Mouse (Mus musculus) embryonic facial prominence, embryonic 12.5 days (tissue): ENCODE measurements at regions not wholly inside any gene's neighbourhood (a gene's known extent, or its start where the extent isn't known, plus 50 kb on each side); places are given as distances from the start of the nearest gene placed in this dataset.

Experiments
- ATAC-seq: fragments of 200-750 bp; cut with Nextera tagmentation; 2 replicates; pipeline ENCODE4 v1.8.0; 2017; ENCODE audit not compliant: insufficient number of reproducible peaks, insufficient read depth, low FRiP score, low TSS enrichment
- H3K27ac ChIP-seq: fragments of 300-500 bp; sonication (generic); 2 replicates; pipeline ENCODE4 v1.5.1; 2016; ENCODE audit warnings: mild to moderate bottlenecking
- H3K27me3 ChIP-seq: fragments of 300-500 bp; sonication (generic); 2 replicates; pipeline ENCODE4 v1.6.1; 2016; ENCODE audit warnings: mild to moderate bottlenecking, moderate library complexity
- H3K36me3 ChIP-seq: fragments of 300-500 bp; sonication (generic); 2 replicates; pipeline ENCODE4 v1.6.1; 2016; ENCODE audit warnings: mild to moderate bottlenecking
- H3K4me1 ChIP-seq: fragments of 300-500 bp; sonication (generic); 2 replicates; pipeline ENCODE4 v1.6.1; 2016
- H3K4me2 ChIP-seq: fragments of 300-500 bp; sonication (generic); replicated peaks from 2 replicates; pipeline ENCODE4 v1.6.1; 2016; ENCODE audit warnings: mild to moderate bottlenecking, moderate library complexity
- H3K4me3 ChIP-seq: fragments of 300-500 bp; sonication (generic); 2 replicates; pipeline ENCODE4 v1.5.1; 2016; ENCODE audit warnings: mild to moderate bottlenecking
- H3K9ac ChIP-seq: fragments of 300-500 bp; sonication (generic); 2 replicates; pipeline ENCODE4 v1.6.1; 2016; ENCODE audit warnings: mild to moderate bottlenecking, moderate library complexity
- H3K9me3 ChIP-seq: fragments of 300-500 bp; sonication (generic); 2 replicates; pipeline ENCODE4 v1.6.1; 2016; ENCODE audit warnings: mild to moderate bottlenecking, moderate library complexity
- WGBS: fragments of 180-500 bp; shearing (Covaris S2); methylation state at CpG from one replicate; pipeline ENCODE4 v1.1.7; 2016; 5-methylcytosine and 5-hydroxymethylcytosine counted together

DNA sequence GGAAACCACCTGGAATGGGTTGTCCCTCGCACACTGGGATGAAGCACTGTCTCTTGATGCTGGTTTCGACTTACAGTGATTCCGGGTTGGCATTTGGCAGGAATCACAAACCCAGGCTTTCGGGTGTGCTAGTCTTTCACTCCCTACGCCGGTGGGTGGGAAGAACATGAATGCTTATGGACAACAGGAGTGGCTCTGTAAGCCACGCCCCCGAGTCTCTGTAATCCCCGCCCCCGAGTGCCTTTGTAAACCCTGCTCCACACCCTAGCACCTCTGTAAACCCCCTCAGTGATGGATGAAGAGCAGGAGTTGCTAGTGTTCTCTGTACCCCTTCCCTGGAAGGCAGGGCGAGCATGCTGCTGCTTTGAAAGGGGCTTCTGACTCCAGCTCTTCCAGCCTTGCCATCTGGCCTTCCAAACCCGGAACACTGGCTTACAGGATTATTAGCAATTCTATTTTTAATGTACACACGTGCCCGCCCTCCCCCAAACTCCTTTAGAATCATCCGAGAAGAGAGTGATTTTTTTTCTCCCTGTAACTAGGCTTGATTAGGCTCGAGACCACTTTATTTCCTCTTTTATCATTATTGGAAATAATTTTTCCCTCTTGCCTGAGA lies 272.6 kb downstream of the Vrk1 start:
- no peaks in the 10 kb centered on the region for H3K27me3 ChIP-seq
- H3K4me3 ChIP-seq: no peak overlapping the region
- no peak overlapping the region for H3K27ac ChIP-seq
- no peak for ATAC-seq
- WGBS: 64% methylated on average over 16 of the region's 16 CpGs
- no peaks in the 10 kb centered on the region for H3K9me3 ChIP-seq
- H3K9ac ChIP-seq: no peak overlapping the region
- H3K4me2 ChIP-seq: no peak overlapping the region
- H3K36me3 ChIP-seq: no peaks in the 10 kb centered on the region
- no peaks in the 10 kb centered on the region for H3K4me1 ChIP-seq

DNA sequence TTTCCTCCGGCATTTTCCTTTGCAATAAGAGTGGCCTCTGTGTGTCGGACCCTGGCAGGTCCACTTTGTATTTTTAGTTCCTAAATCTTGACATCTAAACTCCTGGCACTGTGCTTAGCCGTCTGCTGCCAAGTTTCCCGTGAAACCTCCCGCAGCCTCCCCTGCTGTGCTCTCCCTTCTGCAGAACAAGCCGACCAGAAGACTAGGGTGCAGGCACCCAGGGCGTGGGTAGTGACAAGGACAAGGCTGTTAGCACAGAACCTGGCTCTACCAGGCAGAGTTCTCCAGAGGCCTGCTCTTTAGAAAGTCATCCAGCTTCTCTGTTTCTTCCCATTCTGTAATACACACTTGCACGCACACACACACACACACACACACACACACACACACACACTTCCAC lies 274.8 kb downstream of the Vrk1 start:
- Histone ChIP-seq H3K27ac (no peak overlapping the region), H3K9ac (no peak overlapping the region), H3K27me3 (no peaks in the 10 kb centered on the region), H3K9me3 (no peaks in the 10 kb centered on the region), H3K4me1 (no peaks in the 10 kb centered on the region), H3K4me3 (no peak overlapping the region), H3K36me3 (no peaks in the 10 kb centered on the region), H3K4me2 (no peak overlapping the region)
- ATAC-seq: no peak
- WGBS: 85% methylated on average over 8 of the region's 8 CpGs

GRCm38 (mm10) chr12:106288791-106289515 lies 278.9 kb downstream of the Vrk1 start:
- no peaks in the 10 kb centered on the region; the same call in 1 of the 2 replicates for H3K27me3 ChIP-seq
- no peak overlapping the region for H3K27ac ChIP-seq
- no peaks in the 10 kb centered on the region for H3K36me3 ChIP-seq
- no peak overlapping the region for H3K9ac ChIP-seq
- no peak overlapping the region for H3K4me2 ChIP-seq
- no peaks in the 10 kb centered on the region for H3K4me1 ChIP-seq
- ATAC-seq: no peak
- 74% methylated on average over 23 of the region's 23 CpGs for WGBS
- H3K4me3 ChIP-seq: no peak overlapping the region
- no peaks in the 10 kb centered on the region for H3K9me3 ChIP-seq

- Histone ChIP-seq H3K27me3 (no peaks in the 10 kb centered on the region; the same call in 1 of the 2 replicates), H3K9ac (no peak overlapping the region), H3K27ac (no peak overlapping the region), H3K4me1 (peaks cover 3% of the 10 kb centered on the region; the same call in 1 of the 2 replicates), H3K4me2 (no peak overlapping the region), H3K4me3 (no peak overlapping the region), H3K9me3 (no peaks in the 10 kb centered on the region), H3K36me3 (no peaks in the 10 kb centered on the region)
- no peak for ATAC-seq
- 59% methylated on average over 15 of the region's 15 CpGs for WGBS
Measured at GRCm38 (mm10) chr12:106291476-106292046, 281.5 kb downstream of the Vrk1 start.

DNA sequence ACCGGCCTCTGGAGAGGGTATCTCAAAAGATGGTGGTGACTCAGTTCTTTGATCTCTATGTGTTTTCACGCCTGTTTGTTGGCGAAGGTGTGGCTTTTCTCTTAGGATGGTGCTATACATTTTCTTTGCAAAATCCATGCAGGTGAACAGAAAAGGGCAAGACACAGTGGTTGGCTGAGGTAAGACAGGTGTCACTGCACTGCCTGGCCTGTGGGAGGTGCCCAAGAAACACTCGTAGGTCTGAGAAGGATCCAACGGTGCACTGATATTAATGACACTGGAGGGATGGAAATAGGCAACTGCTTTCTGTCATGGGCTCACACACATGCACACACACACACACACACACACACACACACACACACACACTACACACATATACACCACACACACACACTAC lies 283.1 kb downstream of the Vrk1 start:
- Histone ChIP-seq H3K27me3 (no peaks in the 10 kb centered on the region; the same call in 1 of the 2 replicates), H3K9me3 (no peaks in the 10 kb centered on the region), H3K9ac (no peak overlapping the region), H3K4me2 (no peak overlapping the region), H3K4me1 (peaks cover 3% of the 10 kb centered on the region; the same call in 1 of the 2 replicates), H3K27ac (no peak overlapping the region), H3K36me3 (no peaks in the 10 kb centered on the region), H3K4me3 (no peak overlapping the region)
- ATAC-seq: no peak
- 59% methylated on average over 5 of the region's 5 CpGs for WGBS

DNA sequence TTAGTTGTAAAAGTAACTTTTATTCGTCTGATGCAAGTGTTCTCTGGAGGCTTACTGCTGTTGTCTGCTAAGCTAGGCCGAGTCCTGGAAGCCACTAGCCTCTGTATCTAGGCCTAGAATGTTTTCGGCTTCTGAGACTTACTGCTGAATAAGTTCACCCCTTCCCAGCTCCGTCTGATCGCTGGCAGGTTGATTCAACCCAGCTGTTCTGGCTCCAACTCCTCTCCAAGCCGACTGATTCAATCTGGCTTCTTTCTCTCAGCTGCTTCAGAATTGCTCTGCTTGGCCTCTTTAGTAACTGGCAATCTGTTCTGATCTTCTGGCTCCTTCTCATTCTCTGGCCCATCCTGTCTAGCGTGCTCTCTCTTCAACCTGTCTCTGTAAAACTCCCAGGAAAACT lies 285.6 kb downstream of the Vrk1 start:
- Histone ChIP-seq H3K4me1 (peaks cover 3% of the 10 kb centered on the region; the same call in 1 of the 2 replicates), H3K4me3 (no peak overlapping the region), H3K9ac (no peak overlapping the region), H3K27ac (no peak overlapping the region), H3K27me3 (no peaks in the 10 kb centered on the region), H3K9me3 (no peaks in the 10 kb centered on the region), H3K36me3 (no peaks in the 10 kb centered on the region), H3K4me2 (no peak overlapping the region)
- 28% methylated on average over 7 of the region's 7 CpGs for WGBS
- ATAC-seq: no peak

GRCm38 (mm10) chr12:106302617-106303016 lies 292.6 kb downstream of the Vrk1 start:
- H3K9ac ChIP-seq: no peak overlapping the region
- no peak for ATAC-seq
- no peaks in the 10 kb centered on the region for H3K9me3 ChIP-seq
- 64% methylated on average over 8 of the region's 8 CpGs for WGBS
- H3K4me2 ChIP-seq: no peak overlapping the region
- no peaks in the 10 kb centered on the region for H3K36me3 ChIP-seq
- no peak overlapping the region for H3K27ac ChIP-seq
- H3K27me3 ChIP-seq: no peaks in the 10 kb centered on the region
- no peaks in the 10 kb centered on the region for H3K4me1 ChIP-seq
- no peak overlapping the region for H3K4me3 ChIP-seq

DNA sequence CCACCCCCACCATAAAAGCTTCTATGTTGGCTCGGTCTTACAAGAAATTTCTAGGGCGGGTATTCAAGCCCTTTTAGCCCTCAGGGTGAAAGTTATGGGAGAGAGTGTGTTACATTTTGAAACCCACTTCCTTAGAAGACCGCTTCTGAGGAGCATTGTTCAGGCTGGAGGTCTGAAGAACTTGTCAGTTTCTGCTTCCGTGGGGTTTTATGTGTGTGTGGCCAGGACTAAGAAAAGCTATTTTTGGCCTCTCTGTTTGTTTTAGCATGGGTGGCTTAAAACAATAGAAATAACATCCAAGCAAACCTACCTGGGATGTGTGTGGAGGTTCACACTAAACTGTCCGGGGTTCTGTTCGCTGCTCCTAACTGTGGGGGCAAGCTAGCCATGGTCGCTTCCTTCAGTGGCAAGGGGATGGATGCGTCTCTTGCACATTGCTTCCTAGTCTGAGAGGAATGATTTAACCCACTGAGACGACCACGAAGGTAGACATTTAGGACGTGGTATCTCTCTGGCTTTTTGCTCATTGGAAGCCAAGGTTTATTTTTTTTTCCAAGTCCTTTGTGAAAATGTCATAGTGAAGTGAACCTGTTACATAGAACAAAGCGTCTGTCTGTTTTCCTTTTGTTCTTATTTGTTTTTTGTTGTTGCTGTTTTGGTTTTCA lies 298.4 kb downstream of the Vrk1 start:
- Histone ChIP-seq H3K4me3 (no peak overlapping the region), H3K27ac (no peak overlapping the region), H3K4me2 (no peak overlapping the region), H3K9me3 (no peaks in the 10 kb centered on the region), H3K9ac (no peak overlapping the region), H3K27me3 (peaks cover 12% of the 10 kb centered on the region; the same call in 1 of the 2 replicates), H3K4me1 (peaks cover 4% of the 10 kb centered on the region; the same call in 1 of the 2 replicates), H3K36me3 (no peaks in the 10 kb centered on the region)
- ATAC-seq: no peak
- WGBS: 66% methylated on average over 12 of the region's 12 CpGs

GRCm38 (mm10) chr12:106308956-106309610 lies 299.1 kb downstream of the Vrk1 start:
- H3K4me1 ChIP-seq: peaks cover 4% of the 10 kb centered on the region; the same call in 1 of the 2 replicates
- no peak overlapping the region for H3K27ac ChIP-seq
- 75% methylated on average over 25 of the region's 25 CpGs for WGBS
- peaks cover 12% of the 10 kb centered on the region; the same call in 1 of the 2 replicates for H3K27me3 ChIP-seq
- ATAC-seq: no peak
- no peaks in the 10 kb centered on the region for H3K36me3 ChIP-seq
- no peak overlapping the region for H3K4me3 ChIP-seq
- H3K9me3 ChIP-seq: no peaks in the 10 kb centered on the region
- H3K4me2 ChIP-seq: no peak overlapping the region
- no peak overlapping the region for H3K9ac ChIP-seq

GRCm38 (mm10) chr12:106310171-106310570 lies 300.1 kb downstream of the Vrk1 start:
- Histone ChIP-seq H3K27me3 (peaks cover 12% of the 10 kb centered on the region; the same call in 1 of the 2 replicates), H3K4me3 (peak overlapping the region; percentile 40; the same call in 1 of the 2 replicates), H3K9me3 (no peaks in the 10 kb centered on the region), H3K27ac (no peak overlapping the region), H3K4me2 (peak overlapping the region; percentile 83), H3K36me3 (no peaks in the 10 kb centered on the region), H3K4me1 (peaks cover 4% of the 10 kb centered on the region; the same call in 1 of the 2 replicates), H3K9ac (no peak overlapping the region)
- 41% methylated on average over 6 of the region's 6 CpGs for WGBS
- ATAC-seq: no peak

DNA sequence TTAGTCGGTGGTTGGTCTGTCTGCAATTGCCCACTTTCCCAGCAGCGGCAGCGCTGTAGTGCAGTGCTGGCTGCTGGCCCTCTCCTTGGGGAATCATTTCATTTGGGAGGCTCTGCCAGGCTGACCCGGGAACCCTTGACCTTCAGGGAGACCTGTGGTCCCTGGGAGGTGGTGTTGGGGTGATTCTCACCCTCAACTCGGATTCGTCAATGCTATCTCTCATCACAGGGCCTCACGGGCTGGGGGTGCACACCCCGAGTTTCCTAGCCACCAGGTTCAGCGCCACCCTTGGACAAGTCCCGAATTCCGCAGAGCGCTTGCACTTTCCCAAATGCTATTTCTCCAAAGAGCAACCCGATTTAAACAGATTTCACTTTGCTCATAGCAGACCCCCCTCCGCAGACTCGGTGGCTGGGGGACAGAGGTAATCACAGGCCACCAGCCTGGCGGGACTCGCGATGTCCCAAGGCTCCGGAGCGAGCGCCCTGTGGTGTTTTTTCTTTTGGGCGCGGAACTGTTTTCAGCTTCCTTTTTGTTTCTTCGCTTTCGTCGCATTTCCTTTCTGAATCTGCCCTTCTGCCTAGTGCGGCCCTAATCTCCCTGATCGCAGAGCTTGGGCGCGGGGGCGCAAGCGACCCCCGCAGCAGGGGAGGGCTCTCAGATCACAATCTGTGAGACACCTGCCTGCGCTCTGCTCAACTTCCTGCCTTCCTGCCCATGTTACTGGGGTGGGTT lies 300.7 kb downstream of the Vrk1 start:
- no peak for ATAC-seq

More for the DNA sequence above, 300.7 kb downstream of the Vrk1 start:
- WGBS: 2% methylated on average over 34 of the region's 34 CpGs
- Histone ChIP-seq H3K9ac (peak overlapping the region; percentile 46), H3K4me2 (peak overlapping the region; percentile 83), H3K27ac (no peak overlapping the region), H3K36me3 (no peaks in the 10 kb centered on the region), H3K27me3 (peaks cover 12% of the 10 kb centered on the region; the same call in 1 of the 2 replicates), H3K4me1 (peaks cover 4% of the 10 kb centered on the region; the same call in 1 of the 2 replicates), H3K4me3 (peak overlapping the region; percentile 40), H3K9me3 (no peaks in the 10 kb centered on the region)
